Mouse (Mus musculus) neural tube, embryonic 11.5 days (tissue): ENCODE data around the gene Clk3. TPM values are rescaled to one million over a fixed set of nuclear protein-coding genes. Genes with fewer than 3 reads are reported as not detected.

Experiments used
- ATAC-seq: fragments of 200-750 bp; cut with Nextera tagmentation; 2 replicates; pipeline ENCODE4 v1.8.0; 2017; ENCODE audit warnings: moderate number of reproducible peaks, mild to moderate bottlenecking, moderate TSS enrichment, moderate library complexity; ENCODE audit not compliant: insufficient read depth, low FRiP score, low TSS enrichment
- DNase-seq: peaks from one replicate; pipeline ENCODE4 v3.0.0-alpha.2; 2015; ENCODE audit warnings: low spot score
- H3K27ac ChIP-seq: fragments of 300-500 bp; sonication (generic); 2 replicates; pipeline ENCODE4 v1.5.1; 2014; ENCODE audit warnings: low read depth, mild to moderate bottlenecking, low read length
- H3K27me3 ChIP-seq: fragments of 300-500 bp; sonication (generic); 2 replicates; pipeline ENCODE4 v1.6.1; 2014; ENCODE audit warnings: mild to moderate bottlenecking, low read length, mixed read lengths; ENCODE audit not compliant: control insufficient read depth, insufficient read depth
- H3K36me3 ChIP-seq: fragments of 300-500 bp; sonication (generic); 2 replicates; pipeline ENCODE4 v1.6.1; 2014; ENCODE audit warnings: mild to moderate bottlenecking, low read length, moderate library complexity, mixed read lengths; ENCODE audit not compliant: control insufficient read depth, insufficient read depth
- H3K4me1 ChIP-seq: fragments of 300-500 bp; sonication (generic); 2 replicates; pipeline ENCODE4 v1.6.1; 2014; ENCODE audit warnings: low read length, mixed read lengths; ENCODE audit not compliant: control insufficient read depth, insufficient read depth
- H3K4me2 ChIP-seq: fragments of 300-500 bp; sonication (generic); 2 replicates; pipeline ENCODE4 v1.6.1; 2014; ENCODE audit warnings: low read depth, mild to moderate bottlenecking, moderate library complexity
- H3K4me3 ChIP-seq: fragments of 300-500 bp; sonication (generic); 2 replicates; pipeline ENCODE4 v1.5.1; 2014; ENCODE audit warnings: low read depth, low read length
- H3K9ac ChIP-seq: fragments of 300-500 bp; sonication (generic); 2 replicates; pipeline ENCODE4 v1.6.1; 2014; ENCODE audit warnings: mild to moderate bottlenecking, low read length
- H3K9me3 ChIP-seq: fragments of 300-500 bp; sonication (generic); 2 replicates; pipeline ENCODE4 v1.6.1; 2016; ENCODE audit warnings: low read length; ENCODE audit not compliant: control insufficient read depth
- WGBS: fragments of 180-500 bp; shearing (Covaris S2); extraction: QIAGEN DNeasy Blood & Tissue Kit; methylation state at CpG from one replicate; pipeline ENCODE4 v1.1.7; 2014; 5-methylcytosine and 5-hydroxymethylcytosine counted together
- polyA plus RNA-seq: library from polyadenylated mRNA; unstranded; fragments of >200 nt; fragmentation: Nextera tagmentation; extraction: Ambion mirVana; gene quantifications from 2 replicates; pipeline ENCODE4 v1.2.1, GENCODE M21; 2014

Clk3 gene
- polyA plus RNA-seq, 1 experiment from 2014 or later: 97.3 TPM

- no peaks in the 10 kb centered on the region for H3K9me3 ChIP-seq
- H3K27me3 ChIP-seq: no peaks in the 10 kb centered on the region
- H3K4me3 ChIP-seq: no peak overlapping the region
- no peaks in the 10 kb centered on the region for H3K4me1 ChIP-seq
- H3K27ac ChIP-seq: no peak overlapping the region
- DNase-seq (no peak), ATAC-seq (no peak)
- no peak overlapping the region for H3K4me2 ChIP-seq
- H3K9ac ChIP-seq: no peak overlapping the region
- WGBS: 86% methylated on average over 1 of the region's 1 CpGs
- H3K36me3 ChIP-seq: peaks cover 38% of the 10 kb centered on the region
These were observed 16.8 kb downstream of the Clk3 start for GRCm38 (mm10) chr9:57748831-57749230.

- no peak for ATAC-seq
- Histone ChIP-seq H3K27me3 (no peaks in the 10 kb centered on the region), H3K4me2 (no peak overlapping the region), H3K27ac (no peak overlapping the region), H3K4me3 (no peak overlapping the region), H3K36me3 (peaks cover 32% of the 10 kb centered on the region), H3K4me1 (no peaks in the 10 kb centered on the region), H3K9ac (no peak overlapping the region), H3K9me3 (no peaks in the 10 kb centered on the region)
- DNase-seq: no peak
- WGBS: 93% methylated on average over 6 of the region's 6 CpGs
These were observed 17.5 kb downstream of the Clk3 start for GRCm38 (mm10) chr9:57748137-57748536.

- no peak overlapping the region for H3K27ac ChIP-seq
- H3K27me3 ChIP-seq: no peaks in the 10 kb centered on the region
- 100% methylated on average over 1 of the region's 1 CpGs for WGBS
- no peak overlapping the region for H3K4me3 ChIP-seq
- no peak for DNase-seq
- no peaks in the 10 kb centered on the region for H3K4me1 ChIP-seq
- no peak overlapping the region for H3K9ac ChIP-seq
- H3K36me3 ChIP-seq: peaks cover 28% of the 10 kb centered on the region
- H3K9me3 ChIP-seq: no peaks in the 10 kb centered on the region
- ATAC-seq: no peak
- H3K4me2 ChIP-seq: no peak overlapping the region
These were observed 18.6 kb downstream of the Clk3 start for GRCm38 (mm10) chr9:57747067-57747466.

- H3K27ac ChIP-seq: no peak overlapping the region
- no peak overlapping the region for H3K4me2 ChIP-seq
- 79% methylated on average over 3 of the region's 3 CpGs for WGBS
- H3K4me1 ChIP-seq: no peaks in the 10 kb centered on the region
- DNase-seq (peak; percentile 42), ATAC-seq (no peak)
- no peak overlapping the region for H3K4me3 ChIP-seq
- H3K27me3 ChIP-seq: no peaks in the 10 kb centered on the region
- no peak overlapping the region for H3K9ac ChIP-seq
- H3K36me3 ChIP-seq: peaks cover 23% of the 10 kb centered on the region
- no peaks in the 10 kb centered on the region for H3K9me3 ChIP-seq
These were observed 21.1 kb downstream of the Clk3 start for GRCm38 (mm10) chr9:57744462-57745091.

- DNase-seq (no peak), ATAC-seq (no peak)
- Histone ChIP-seq H3K9me3 (no peaks in the 10 kb centered on the region), H3K27ac (no peak overlapping the region), H3K9ac (no peak overlapping the region), H3K27me3 (no peaks in the 10 kb centered on the region), H3K4me1 (no peaks in the 10 kb centered on the region), H3K4me3 (no peak overlapping the region), H3K36me3 (peaks cover 7% of the 10 kb centered on the region), H3K4me2 (no peak overlapping the region)
- 90% methylated on average over 5 of the region's 5 CpGs for WGBS
These were observed 25.8 kb downstream of the Clk3 start for GRCm38 (mm10) chr9:57739863-57740262.

GRCm38 (mm10) chr9:57733606-57734005, 32.1 kb downstream of the Clk3 start:
- DNase-seq: no peak
- Histone ChIP-seq H3K4me1 (no peaks in the 10 kb centered on the region), H3K4me2 (no peak overlapping the region), H3K9ac (no peak overlapping the region), H3K9me3 (no peaks in the 10 kb centered on the region), H3K36me3 (no peaks in the 10 kb centered on the region; the same call in 1 of the 2 replicates), H3K27ac (no peak overlapping the region), H3K4me3 (no peak overlapping the region), H3K27me3 (no peaks in the 10 kb centered on the region)
- ATAC-seq: no peak
- 95% methylated on average over 6 of the region's 6 CpGs for WGBS

GRCm38 (mm10) chr9:57728312-57728711, 37.3 kb downstream of the Clk3 start:
- Histone ChIP-seq H3K9me3 (no peaks in the 10 kb centered on the region), H3K4me1 (no peaks in the 10 kb centered on the region), H3K27ac (no peak overlapping the region), H3K9ac (no peak overlapping the region), H3K36me3 (no peaks in the 10 kb centered on the region; the same call in 1 of the 2 replicates), H3K4me3 (no peak overlapping the region), H3K4me2 (no peak overlapping the region), H3K27me3 (no peaks in the 10 kb centered on the region)
- no peak for DNase-seq
- WGBS: 100% methylated on average over 1 of the region's 1 CpGs
- ATAC-seq: no peak

GRCm38 (mm10) chr9:57724701-57725100, 41.0 kb downstream of the Clk3 start:
- Histone ChIP-seq H3K9ac (no peak overlapping the region), H3K9me3 (no peaks in the 10 kb centered on the region), H3K27me3 (no peaks in the 10 kb centered on the region), H3K36me3 (peaks cover 2% of the 10 kb centered on the region), H3K4me2 (no peak overlapping the region), H3K4me1 (no peaks in the 10 kb centered on the region), H3K27ac (no peak overlapping the region), H3K4me3 (no peak overlapping the region)
- ATAC-seq: no peak
- no peak for DNase-seq
- 94% methylated on average over 3 of the region's 3 CpGs for WGBS

- no peaks in the 10 kb centered on the region for H3K4me1 ChIP-seq
- no peak overlapping the region for H3K27ac ChIP-seq
- H3K27me3 ChIP-seq: no peaks in the 10 kb centered on the region
- peaks cover 2% of the 10 kb centered on the region; the same call in 1 of the 2 replicates for H3K36me3 ChIP-seq
- 91% methylated on average over 5 of the region's 5 CpGs for WGBS
- no peak overlapping the region for H3K4me3 ChIP-seq
- H3K9ac ChIP-seq: no peak overlapping the region
- ATAC-seq (no peak), DNase-seq (no peak)
- no peaks in the 10 kb centered on the region for H3K9me3 ChIP-seq
- no peak overlapping the region for H3K4me2 ChIP-seq
These were observed 41.9 kb downstream of the Clk3 start for GRCm38 (mm10) chr9:57723796-57724195.
